Mouse (Mus musculus): ENCODE results near the gene Gm8720. TPM values are rescaled to one million over a fixed set of nuclear protein-coding genes. Genes with fewer than 3 reads are reported as not detected.
"Not testable (repeated sequence)": the region's sequence is repeated elsewhere in the genome, so short reads cannot be mapped to it uniquely, and the experiment has no call there.

The Gm8720 gene
- not detected in 2 replicates for polyA plus RNA-seq (2011; ENCODE audit: insufficient read depth, insufficient read length, low read depth, missing spikeins)

DNA sequence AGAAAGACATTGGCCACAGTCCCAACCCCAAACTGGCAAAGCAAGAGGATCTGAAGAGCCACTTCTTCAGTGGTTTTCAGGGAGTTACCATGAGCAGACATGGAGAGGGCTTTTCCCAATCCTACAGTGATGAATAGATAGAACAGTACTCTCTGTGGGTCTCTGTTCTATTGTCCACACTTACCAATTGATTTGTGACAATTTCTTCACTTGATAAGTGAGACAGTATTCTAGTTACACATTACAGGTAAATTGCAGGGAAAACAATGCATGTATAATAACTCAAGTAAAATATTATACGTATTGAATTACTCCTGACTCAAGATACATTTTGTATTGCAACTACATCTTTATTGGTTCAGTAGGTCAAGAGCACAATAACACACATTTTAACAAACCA is at the start of gene Gm8720:
Gene Gm8720, minus strand, starts transcription at position 101 of the 400 bp plus-strand sequence.
- not testable (repeated sequence) for H3K9me3 ChIP-seq (replicated peaks; ENCODE audit: control insufficient read depth, insufficient read depth, low read length, poor library complexity, severe bottlenecking); H3K27me3 ChIP-seq (ENCODE audit: control insufficient read depth, insufficient read depth, low read length, poor library complexity, severe bottlenecking); H3K9ac ChIP-seq (ENCODE audit: low read depth, poor library complexity, severe bottlenecking); H3K4me1 ChIP-seq (ENCODE audit: control insufficient read depth, insufficient read depth, low read length); H3K4me3 ChIP-seq (ENCODE audit: low read depth, low read length); H3K36me3 ChIP-seq (ENCODE audit: control insufficient read depth, insufficient read depth, low read length, poor library complexity, severe bottlenecking); H3K27ac ChIP-seq (ENCODE audit: insufficient read depth, low read length)

DNA sequence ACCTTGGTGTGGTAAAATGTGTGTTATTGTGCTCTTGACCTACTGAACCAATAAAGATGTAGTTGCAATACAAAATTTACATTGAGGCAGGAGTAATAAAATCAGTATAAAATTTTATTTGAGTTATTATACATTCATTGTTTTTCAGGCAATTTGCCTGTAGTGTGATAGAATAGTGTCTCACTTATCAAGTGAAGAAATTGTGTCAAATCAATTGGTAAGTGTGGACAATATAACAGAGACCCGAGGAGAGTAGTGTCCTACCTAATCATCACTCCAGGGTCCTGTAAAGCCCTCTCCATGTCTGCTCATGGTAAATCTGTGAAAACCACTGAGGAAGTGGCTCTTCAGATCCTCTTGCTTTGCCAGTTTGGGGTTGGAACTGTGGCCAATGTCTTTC is 12.0 kb downstream of the Gm8720 start, which contains the start of gene Vmn1r163:
Gene Vmn1r163, plus strand, starts transcription at position 301 of the 400 bp plus-strand sequence.
- not testable (repeated sequence) for H3K9me3 ChIP-seq (replicated peaks; ENCODE audit: control insufficient read depth, insufficient read depth, low read length, poor library complexity, severe bottlenecking); H3K27me3 ChIP-seq (ENCODE audit: control insufficient read depth, insufficient read depth, low read length, poor library complexity, severe bottlenecking)

DNA sequence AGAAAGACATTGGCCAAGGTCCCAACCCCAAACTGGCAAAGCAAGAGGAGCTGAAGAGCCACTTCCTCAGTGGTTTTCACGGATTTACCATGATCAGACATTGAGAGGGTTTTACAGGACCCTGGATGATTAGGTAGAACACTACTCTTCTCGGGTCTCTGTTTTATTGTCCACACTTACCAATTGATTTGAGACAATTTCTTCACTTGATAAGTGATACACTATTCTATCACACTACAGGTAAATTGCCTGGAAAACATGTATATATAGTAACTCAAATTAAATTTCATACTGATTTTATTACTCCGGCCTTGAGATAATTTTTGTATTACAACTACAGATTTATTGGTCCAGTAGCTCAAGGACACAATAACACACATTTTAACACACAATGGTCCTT is 47.4 kb downstream of the Gm8720 start, which contains the start of gene Gm4216:
Gene Gm4216, minus strand, starts transcription at position 101 of the 400 bp plus-strand sequence.
- not testable (repeated sequence) for H3K4me3 ChIP-seq (ENCODE audit: low read depth, low read length); H3K9ac ChIP-seq (ENCODE audit: low read depth, poor library complexity, severe bottlenecking); H3K4me1 ChIP-seq (ENCODE audit: control insufficient read depth, insufficient read depth, low read length)

More for the DNA sequence above, 12.0 kb downstream of the Gm8720 start, which contains the start of gene Vmn1r163:
- not testable (repeated sequence) for H3K36me3 ChIP-seq (ENCODE audit: control insufficient read depth, insufficient read depth, low read length, poor library complexity, severe bottlenecking); H3K4me3 ChIP-seq (ENCODE audit: low read depth, low read length); H3K27ac ChIP-seq (ENCODE audit: insufficient read depth, low read length); H3K9ac ChIP-seq (ENCODE audit: low read depth, poor library complexity, severe bottlenecking); H3K4me1 ChIP-seq (ENCODE audit: control insufficient read depth, insufficient read depth, low read length)

More for the DNA sequence above, 47.4 kb downstream of the Gm8720 start, which contains the start of gene Gm4216:
- H3K36me3 ChIP-seq (ENCODE audit: control insufficient read depth, insufficient read depth, low read length, poor library complexity, severe bottlenecking); H3K27me3 ChIP-seq (ENCODE audit: control insufficient read depth, insufficient read depth, low read length, poor library complexity, severe bottlenecking); H3K27ac ChIP-seq (ENCODE audit: insufficient read depth, low read length); H3K9me3 ChIP-seq (replicated peaks; ENCODE audit: control insufficient read depth, insufficient read depth, low read length, poor library complexity, severe bottlenecking): not testable (repeated sequence)

Other genes starting within 250 kb of the Gm8720 start
- gene Vmn1r159, start 223.9 kb downstream of the Gm8720 start, polyA plus RNA-seq (2011; ENCODE audit: insufficient read depth, insufficient read length, low read depth, missing spikeins): not detected in 2 replicates
- not detected in 2 replicates for gene Vmn1r160, start 196.2 kb downstream of the Gm8720 start, polyA plus RNA-seq (2011; ENCODE audit: insufficient read depth, insufficient read length, low read depth, missing spikeins)
- gene Gm4214, start 82.8 kb downstream of the Gm8720 start, polyA plus RNA-seq (2011; ENCODE audit: insufficient read depth, insufficient read length, low read depth, missing spikeins): not detected in 2 replicates
- gene Gm4216, start 47.5 kb downstream of the Gm8720 start, polyA plus RNA-seq (2011; ENCODE audit: insufficient read depth, insufficient read length, low read depth, missing spikeins): not detected in 2 replicates
- not detected in 2 replicates for gene Vmn1r163, start 11.9 kb downstream of the Gm8720 start, polyA plus RNA-seq (2011; ENCODE audit: insufficient read depth, insufficient read length, low read depth, missing spikeins)
- gene Gm10662, start 77.0 kb upstream of the Gm8720 start, polyA plus RNA-seq (2011; ENCODE audit: insufficient read depth, insufficient read length, low read depth, missing spikeins): not detected in 2 replicates
- not detected in 2 replicates for gene Vmn1r165, start 149.9 kb upstream of the Gm8720 start, polyA plus RNA-seq (2011; ENCODE audit: insufficient read depth, insufficient read length, low read depth, missing spikeins)
- not detected in 2 replicates for gene Vmn1r166, start 184.2 kb upstream of the Gm8720 start, polyA plus RNA-seq (2011; ENCODE audit: insufficient read depth, insufficient read length, low read depth, missing spikeins)
- not detected in 2 replicates for gene Gm6902, start 211.4 kb upstream of the Gm8720 start, polyA plus RNA-seq (2011; ENCODE audit: insufficient read depth, insufficient read length, low read depth, missing spikeins)
- not detected in 2 replicates for gene Nlrp4e, start 233.7 kb upstream of the Gm8720 start, polyA plus RNA-seq (2011; ENCODE audit: insufficient read depth, insufficient read length, low read depth, missing spikeins)

All from ES-Bruce4 (cell line).